Mouse (Mus musculus) neural tube, embryonic 12.5 days (tissue): ENCODE measurements around the gene Ndufa13. TPM values are rescaled to one million over a fixed set of nuclear protein-coding genes. Genes with fewer than 3 reads are reported as not detected.

Experiments used
- ATAC-seq: fragments of 200-750 bp; cut with Nextera tagmentation; 2 replicates; pipeline ENCODE4 v1.8.0; 2017; ENCODE audit warnings: low read depth, mild to moderate bottlenecking, moderate TSS enrichment, moderate library complexity; ENCODE audit not compliant: low FRiP score
- H3K27ac ChIP-seq: fragments of 300-500 bp; sonication (generic); 2 replicates; pipeline ENCODE4 v1.5.1; 2016
- H3K27me3 ChIP-seq: fragments of 300-500 bp; sonication (generic); replicated peaks from 2 replicates; pipeline ENCODE4 v1.6.1; 2016; ENCODE audit warnings: mild to moderate bottlenecking
- H3K36me3 ChIP-seq: fragments of 300-500 bp; sonication (generic); 2 replicates; pipeline ENCODE4 v1.6.1; 2016; ENCODE audit warnings: mild to moderate bottlenecking
- H3K4me1 ChIP-seq: fragments of 300-500 bp; sonication (generic); 2 replicates; pipeline ENCODE4 v1.6.1; 2016
- H3K4me2 ChIP-seq: fragments of 300-500 bp; sonication (generic); replicated peaks from 2 replicates; pipeline ENCODE4 v1.6.1; 2016; ENCODE audit warnings: mild to moderate bottlenecking
- H3K4me3 ChIP-seq: fragments of 300-500 bp; sonication (generic); 2 replicates; pipeline ENCODE4 v1.5.1; 2016
- H3K9ac ChIP-seq: fragments of 300-500 bp; sonication (generic); 2 replicates; pipeline ENCODE4 v1.6.1; 2016; ENCODE audit warnings: mild to moderate bottlenecking
- H3K9me3 ChIP-seq: fragments of 300-500 bp; sonication (generic); 2 replicates; pipeline ENCODE4 v1.6.1; 2016; ENCODE audit warnings: mild to moderate bottlenecking
- WGBS: fragments of 180-500 bp; shearing (Covaris S2); methylation state at CpG from one replicate; pipeline ENCODE4 v1.1.7; 2016; 5-methylcytosine and 5-hydroxymethylcytosine counted together
- polyA plus RNA-seq: library from polyadenylated mRNA; unstranded; fragments of >200 nt; fragmentation: Nextera tagmentation; extraction: Ambion mirVana; gene quantifications from 2 replicates; pipeline ENCODE4 v1.2.1, GENCODE M21; 2016

Gene Ndufa13
- polyA plus RNA-seq, 1 experiment from 2014 or later: 162 TPM

DNA sequence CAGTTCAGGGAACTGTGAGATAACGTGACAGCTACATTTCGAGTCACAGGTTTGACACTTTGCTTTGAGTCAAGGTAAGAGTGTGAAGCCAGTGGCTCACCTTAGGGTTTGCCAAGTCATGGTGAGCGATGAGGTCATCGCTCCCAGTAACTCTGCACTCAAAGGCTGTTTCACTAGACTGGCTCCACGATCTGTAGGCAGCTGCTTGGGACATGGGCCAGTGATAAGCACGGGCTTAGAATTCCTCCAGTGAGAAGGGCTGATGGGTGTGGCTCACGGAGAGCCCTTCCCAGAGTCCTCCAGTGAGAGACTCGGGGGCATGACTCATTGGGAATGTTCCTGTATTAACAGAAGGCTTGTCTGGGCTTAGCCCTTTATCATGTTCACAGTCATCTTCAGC lies 53.4 kb downstream of the Ndufa13 start:
- no peaks in the 10 kb centered on the region for H3K4me1 ChIP-seq
- no peaks in the 10 kb centered on the region for H3K9me3 ChIP-seq
- no peaks in the 10 kb centered on the region for H3K36me3 ChIP-seq
- H3K4me3 ChIP-seq: no peak overlapping the region
- H3K9ac ChIP-seq: no peak overlapping the region
- WGBS: 87% methylated on average over 8 of the region's 8 CpGs
- no peaks in the 10 kb centered on the region for H3K27me3 ChIP-seq
- H3K4me2 ChIP-seq: no peak overlapping the region
- H3K27ac ChIP-seq: no peak overlapping the region
- no peak for ATAC-seq

DNA sequence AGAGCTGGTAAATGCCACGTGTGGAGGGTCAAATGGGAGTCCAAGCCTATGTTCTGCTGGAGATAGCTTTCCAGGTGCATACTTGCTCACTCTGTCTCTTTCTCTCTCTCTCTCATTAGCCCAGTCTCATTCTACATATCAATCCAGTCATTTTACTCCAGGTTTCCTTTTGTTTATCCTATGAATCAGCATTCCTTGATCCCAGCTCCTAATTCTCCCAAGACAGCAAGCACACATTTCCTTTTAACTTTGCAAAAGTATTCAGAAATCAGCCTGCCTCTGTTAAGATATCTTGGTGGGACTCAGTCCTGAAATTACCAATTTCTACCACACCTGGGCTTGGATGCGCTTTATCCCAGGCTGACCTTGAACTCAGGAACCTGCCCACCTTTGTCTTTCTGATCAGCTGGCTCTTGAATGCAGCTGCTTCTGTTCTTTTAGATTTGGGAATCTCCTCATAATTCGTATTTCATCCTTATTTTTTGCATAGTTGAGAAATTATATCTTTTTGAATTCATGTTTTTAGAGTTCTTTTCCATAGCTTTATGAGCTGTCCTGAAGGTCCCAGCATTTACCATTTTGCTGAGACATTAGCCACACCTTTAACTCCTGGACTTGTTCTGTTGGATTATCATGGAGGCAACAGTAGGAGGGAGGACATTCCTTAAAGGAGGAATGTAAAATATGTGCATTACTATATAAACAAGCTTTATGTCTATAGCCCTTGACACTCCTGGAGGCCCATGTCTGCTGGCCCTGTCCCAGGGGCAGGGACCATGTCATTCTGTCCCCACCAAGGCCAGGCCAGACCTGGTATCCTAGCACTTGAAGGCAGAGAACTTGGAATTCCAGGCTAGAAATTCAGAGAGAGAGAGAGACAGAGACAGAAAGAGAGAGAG lies 54.9 kb downstream of the Ndufa13 start:
- ATAC-seq: no peak
- WGBS: 80% methylated on average over 3 of the region's 3 CpGs
- no peaks in the 10 kb centered on the region for H3K27me3 ChIP-seq
- H3K9me3 ChIP-seq: no peaks in the 10 kb centered on the region
- no peak overlapping the region for H3K4me3 ChIP-seq
- H3K4me2 ChIP-seq: no peak overlapping the region
- H3K9ac ChIP-seq: no peak overlapping the region
- no peaks in the 10 kb centered on the region for H3K36me3 ChIP-seq
- H3K4me1 ChIP-seq: no peaks in the 10 kb centered on the region
- H3K27ac ChIP-seq: no peak overlapping the region

Other genes starting within 250 kb of the Ndufa13 start
- 2.5 and 3.2 TPM in 2 replicates for gene Zfp964, start 248.1 kb downstream of the Ndufa13 start, polyA plus RNA-seq
- 27.2 and 27.7 TPM in 2 replicates for gene Zfp869, start 191.8 kb downstream of the Ndufa13 start, polyA plus RNA-seq
- 6.7 and 7.5 TPM in 2 replicates for gene Zfp963, start 152.6 kb downstream of the Ndufa13 start, polyA plus RNA-seq
- 0.79 and 1.3 TPM in 2 replicates for gene Gm20422, start 127.7 kb downstream of the Ndufa13 start, polyA plus RNA-seq
- gene Atp13a1, start 111.4 kb downstream of the Ndufa13 start, polyA plus RNA-seq: 50.8 and 53.8 TPM in 2 replicates
- 38.8 and 39.5 TPM in 2 replicates for gene Zfp866, start 111.4 kb downstream of the Ndufa13 start, polyA plus RNA-seq
- gene Gmip, start 93.9 kb downstream of the Ndufa13 start, polyA plus RNA-seq: 24.9 and 28.0 TPM in 2 replicates
- 0.50 and 0.51 TPM in 2 replicates for gene Lpar2, start 80.1 kb downstream of the Ndufa13 start, polyA plus RNA-seq
- 41.6 and 46.8 TPM in 2 replicates for gene Pbx4, start 70.1 kb downstream of the Ndufa13 start, polyA plus RNA-seq
- gene Cilp2, start 14.9 kb downstream of the Ndufa13 start, polyA plus RNA-seq: 1.4 TPM in 2 replicates
- 4.1 and 4.3 TPM in 2 replicates for gene Tssk6, start 374 bp downstream of the Ndufa13 start, polyA plus RNA-seq
- gene Yjefn3, start 154 bp upstream of the Ndufa13 start, polyA plus RNA-seq: 8.4 and 9.8 TPM in 2 replicates
- 61.3 and 66.9 TPM in 2 replicates for gene Gatad2a, start 93.8 kb upstream of the Ndufa13 start, polyA plus RNA-seq
- 70.4 and 70.9 TPM in 2 replicates for gene Mau2, start 140.2 kb upstream of the Ndufa13 start, polyA plus RNA-seq
- 56.4 and 57.0 TPM in 2 replicates for gene Sugp1, start 140.3 kb upstream of the Ndufa13 start, polyA plus RNA-seq
- gene Tm6sf2, start 170.4 kb upstream of the Ndufa13 start, polyA plus RNA-seq: 1.2 and 1.7 TPM in 2 replicates
- 0.33 and 0.50 TPM in 2 replicates for gene Hapln4, start 180.9 kb upstream of the Ndufa13 start, polyA plus RNA-seq
- 88.8 and 93.9 TPM in 2 replicates for gene Ncan, start 218.3 kb upstream of the Ndufa13 start, polyA plus RNA-seq
- gene Nr2c2ap, start 228.8 kb upstream of the Ndufa13 start, polyA plus RNA-seq: 29.2 and 32.0 TPM in 2 replicates
- gene Rfxank, start 236.6 kb upstream of the Ndufa13 start, polyA plus RNA-seq: 16.5 and 17.2 TPM in 2 replicates
- gene Borcs8, start 236.9 kb upstream of the Ndufa13 start, polyA plus RNA-seq: 44.9 and 49.1 TPM in 2 replicates
- 0.29 and 0.38 TPM in 2 replicates for gene Mef2b, start 237.2 kb upstream of the Ndufa13 start, polyA plus RNA-seq